Mouse (Mus musculus) left cerebral cortex, postnatal 14 days (tissue): ENCODE data around the gene Sbno1. TPM values are rescaled to one million over a fixed set of nuclear protein-coding genes. Genes with fewer than 3 reads are reported as not detected.
A peak's percentile ranks its signal among the peaks of the same experiment; 100 is the strongest.
"Not testable (repeated sequence)": the region's sequence is repeated elsewhere in the genome, so short reads cannot be mapped to it uniquely, and the experiment has no call there.

ENCODE experiments used
- DNase-seq, 2 experiments: peaks; one replicate each; pipeline ENCODE4 v3.0.0; 2021 to 2022; ENCODE audit warnings: low spot score in 2 of 2, mixed read lengths in 1 of 2
- intact Hi-C: fragments of 180-260 bp; cut with DNase I; formaldehyde crosslinking; loops from one replicate; pipeline ENCODE4 v1.15.1; 2025
- microRNA-seq, 2 experiments: library from miRNA; unstranded; fragments of <30 nt; microRNA quantifications; one replicate each; pipeline ENCODE4 v1.2.0; 2022
- total RNA-seq, 2 experiments: library from RNA; stranded (reverse); gene quantifications; 2 replicates each; pipeline ENCODE4 v1.2.3; 2021

Gene Sbno1
- total RNA-seq, 2 experiments from 2014 or later = 139 to 153 TPM

DNA sequence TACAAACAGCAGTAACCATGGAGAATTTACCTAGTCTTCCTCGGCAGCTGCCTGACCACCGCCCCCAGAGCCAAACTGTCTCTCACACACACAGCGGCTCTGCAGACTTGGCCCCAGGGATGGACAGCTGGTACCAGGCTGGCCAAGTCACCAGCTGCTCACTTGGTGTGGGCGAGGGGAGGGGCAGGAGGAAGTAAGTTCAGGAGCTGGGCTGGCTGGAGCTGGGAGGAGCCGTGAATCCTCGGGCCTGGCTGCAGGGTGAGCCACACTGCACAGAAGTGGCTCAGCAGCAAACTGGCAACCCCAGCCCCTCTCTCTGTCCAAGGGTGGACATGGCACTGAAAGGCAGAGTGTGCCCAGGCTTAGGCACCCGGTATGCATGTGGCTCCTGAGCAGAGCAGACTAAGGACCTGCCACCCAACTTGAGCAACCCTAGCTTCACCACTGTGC is 74.7 kb downstream of the Sbno1 start:
- intact Hi-C loops = no loop called here
- DNase-seq = peak; percentile 70 to 89

DNA sequence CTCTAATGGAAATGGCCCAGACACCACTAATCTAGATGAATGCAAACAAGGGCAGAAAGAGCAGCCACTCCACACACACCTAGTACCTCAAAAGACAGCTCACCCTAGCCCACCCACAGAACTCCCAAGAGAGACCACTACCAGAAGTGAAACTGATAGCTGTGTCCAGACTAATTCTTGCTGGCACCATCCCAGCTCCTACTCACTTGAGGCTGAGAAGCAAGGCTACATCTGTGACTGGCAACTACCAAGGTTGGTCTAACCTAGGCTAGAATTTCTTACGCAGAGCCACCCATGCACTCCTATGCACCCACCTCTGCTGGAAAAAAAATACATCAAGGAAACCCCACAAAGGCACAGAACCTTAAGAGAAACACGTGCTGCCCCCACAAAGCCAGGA is 75.5 kb downstream of the Sbno1 start:
- no peak for DNase-seq
- intact Hi-C loops = no loop called here

DNA sequence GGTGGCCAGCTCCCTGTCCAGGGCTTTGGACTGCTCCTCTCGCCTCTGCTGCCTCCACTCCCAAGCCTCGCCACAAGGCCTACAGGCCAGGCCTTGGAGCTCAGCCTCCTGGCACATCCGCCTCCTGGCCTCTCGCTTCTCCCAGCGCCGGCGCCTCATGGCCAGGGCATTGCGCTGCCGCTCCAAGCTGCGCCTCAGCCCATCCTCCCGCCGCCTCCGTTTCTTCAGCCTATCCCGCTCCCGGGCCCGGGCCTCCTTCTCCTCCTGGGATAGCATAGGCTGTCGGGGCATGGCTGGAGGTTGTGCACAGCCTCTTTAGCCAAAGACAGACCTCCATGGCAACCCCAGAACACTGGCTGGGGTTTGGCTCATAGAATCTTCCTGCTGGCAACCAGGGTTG is 76.6 kb downstream of the Sbno1 start:
- intact Hi-C loops = no loop called here

DNA sequence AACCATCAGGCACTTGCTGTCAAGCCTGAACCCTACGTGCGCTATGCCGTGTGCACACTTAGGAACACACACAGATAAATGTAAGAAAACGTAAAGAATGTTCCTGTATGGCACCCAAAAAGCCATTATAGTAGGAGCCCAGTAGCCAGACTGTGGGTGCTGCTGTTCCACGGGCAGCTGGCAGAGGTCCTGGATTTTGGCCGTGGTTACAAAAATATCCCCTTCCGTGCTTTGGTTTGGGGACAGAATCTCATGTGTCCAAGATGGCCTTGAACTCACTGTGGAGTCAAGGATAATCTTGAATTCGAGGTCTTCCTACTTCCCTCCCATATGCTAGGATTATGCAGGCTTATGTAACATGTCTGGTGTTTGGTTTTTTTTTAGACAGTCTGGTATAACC is 82.9 kb downstream of the Sbno1 start:
- no peak for DNase-seq

More for the DNA sequence above, 76.6 kb downstream of the Sbno1 start:
- no peak for DNase-seq

DNA sequence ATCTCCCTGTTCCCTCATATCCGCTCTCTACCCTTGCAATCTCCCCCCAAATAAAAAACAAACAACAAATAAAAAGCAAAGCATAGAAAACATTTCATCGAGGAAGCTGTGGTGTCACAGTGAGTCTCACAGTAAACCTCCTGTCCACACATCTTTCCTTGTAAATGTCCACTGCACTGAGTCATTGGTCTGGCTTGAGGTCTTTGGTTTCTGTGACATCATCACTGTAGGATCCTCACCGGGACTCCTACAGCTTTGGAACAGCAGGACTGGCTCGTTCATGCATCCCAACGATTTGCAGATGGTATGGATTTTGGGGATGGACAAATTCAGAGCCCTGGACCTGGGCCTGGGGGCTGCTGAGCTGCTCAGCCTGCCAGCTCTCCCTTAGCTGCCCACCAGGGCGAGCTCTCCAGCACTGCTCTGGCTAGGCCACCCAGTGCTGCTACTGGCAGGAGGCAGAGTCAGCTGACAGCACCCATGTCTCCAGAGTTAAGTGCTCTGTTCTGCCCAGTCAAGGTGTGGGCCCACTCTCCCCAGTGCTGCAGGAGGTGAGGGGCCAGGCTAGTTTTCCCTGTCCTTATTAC is 84.0 kb downstream of the Sbno1 start:
- DNase-seq, intact Hi-C loops: not testable (repeated sequence)

More for the DNA sequence above, 82.9 kb downstream of the Sbno1 start:
- intact Hi-C loops = no loop called here

DNA sequence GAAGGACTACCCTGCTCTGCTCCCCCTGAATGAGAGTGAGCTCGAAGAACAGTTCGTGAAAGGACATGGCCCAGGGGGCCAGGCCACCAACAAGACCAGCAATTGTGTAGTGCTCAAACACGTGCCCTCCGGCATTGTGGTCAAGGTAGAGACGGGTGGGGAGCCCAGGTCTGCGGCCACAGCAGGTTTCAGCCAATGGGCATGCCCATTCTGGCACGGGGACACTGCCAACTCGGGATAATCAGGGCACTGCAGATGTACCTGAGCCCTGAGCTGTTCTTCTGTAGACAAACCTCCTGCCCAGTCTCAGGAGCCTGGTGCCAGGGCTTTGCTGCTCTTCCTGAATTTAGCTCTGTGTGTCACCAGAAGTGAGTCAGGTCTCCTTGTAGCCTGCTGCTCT is 87.0 kb downstream of the Sbno1 start:
- intact Hi-C loops = no loop called here
- DNase-seq = no peak

DNA sequence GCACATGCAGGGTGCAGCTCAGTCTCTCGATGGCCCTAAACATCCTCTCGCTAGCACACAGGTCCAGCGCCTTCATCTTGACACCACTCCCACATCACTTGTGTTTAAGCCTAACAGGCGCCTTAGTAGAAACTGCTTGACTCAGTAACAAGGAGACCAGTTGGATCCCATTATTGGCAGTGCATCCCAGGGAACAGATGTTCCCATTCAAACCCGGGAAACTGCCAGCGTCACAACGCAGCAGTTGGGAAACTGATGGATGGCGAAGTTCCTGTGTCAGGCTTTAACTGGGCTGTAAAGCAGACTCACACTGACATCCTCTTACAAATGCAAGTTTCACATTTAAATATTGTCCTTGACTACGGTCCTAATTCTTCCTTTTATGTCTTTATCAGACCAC is 87.9 kb downstream of the Sbno1 start:
- peak; percentile 64 to 67 for DNase-seq
- intact Hi-C loops = no loop called here

DNA sequence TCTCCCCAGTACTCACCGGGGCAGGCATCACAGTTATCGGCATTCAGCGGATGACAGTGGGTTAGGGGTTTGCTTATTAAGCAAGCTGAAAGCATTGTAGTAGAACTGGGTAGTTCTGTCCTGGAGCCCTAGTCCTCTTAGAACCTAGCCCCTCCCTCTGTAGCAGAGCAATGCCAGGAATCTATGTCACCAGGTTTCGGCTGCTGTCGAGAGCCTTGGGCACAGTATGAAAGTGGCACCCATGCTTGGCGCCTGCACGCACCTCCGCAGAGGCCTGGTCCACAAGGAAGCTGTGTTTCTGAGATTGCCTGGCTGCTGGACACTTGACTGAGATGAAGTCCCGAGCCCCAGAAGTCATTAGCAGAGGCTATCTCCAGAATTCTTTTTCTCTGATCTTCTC is 88.7 kb downstream of the Sbno1 start:
- intact Hi-C loops = no loop called here
- no peak for DNase-seq

DNA sequence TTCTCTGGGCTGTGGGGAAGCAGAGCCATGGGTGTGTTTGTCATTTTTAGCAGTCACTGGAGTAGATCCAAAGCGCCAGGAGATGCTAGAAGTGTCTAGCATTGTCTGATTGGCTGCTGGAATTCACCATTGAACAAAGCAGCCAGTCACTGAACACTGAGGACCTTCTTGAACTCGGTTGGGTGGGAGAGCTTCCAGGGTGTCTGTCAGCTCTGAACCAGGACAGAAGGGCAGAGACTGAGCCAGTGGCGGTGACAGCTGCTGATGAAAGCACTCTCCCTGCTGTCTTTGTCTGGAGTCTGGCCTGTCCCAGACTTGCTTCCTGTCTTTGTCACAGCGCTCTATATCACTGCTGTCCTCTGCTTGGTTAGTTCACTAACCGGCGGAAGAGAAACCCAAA is 91.4 kb downstream of the Sbno1 start:
- peak; percentile 63 to 84 for DNase-seq
- intact Hi-C loops = no loop called here

DNA sequence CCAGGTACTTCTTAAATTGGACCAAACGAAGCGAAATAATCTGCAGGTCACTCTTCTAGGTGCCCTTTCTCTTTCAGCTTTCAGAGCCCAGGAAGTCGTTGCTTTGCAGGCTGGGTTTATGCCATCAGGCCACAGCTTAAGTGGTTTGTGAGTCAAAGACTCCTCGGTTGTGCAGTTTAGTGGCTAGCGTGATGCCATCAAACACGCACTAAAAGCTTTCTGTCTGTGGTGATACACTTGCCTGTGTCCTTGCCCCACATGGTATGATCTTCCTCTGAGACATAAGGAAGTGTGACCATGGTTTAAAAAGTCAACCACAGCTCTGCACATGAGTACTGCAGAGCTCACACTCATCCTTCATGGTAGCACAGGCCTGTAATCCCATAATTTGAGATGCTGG is 95.7 kb downstream of the Sbno1 start:
- intact Hi-C loops = no loop called here
- DNase-seq = no peak

DNA sequence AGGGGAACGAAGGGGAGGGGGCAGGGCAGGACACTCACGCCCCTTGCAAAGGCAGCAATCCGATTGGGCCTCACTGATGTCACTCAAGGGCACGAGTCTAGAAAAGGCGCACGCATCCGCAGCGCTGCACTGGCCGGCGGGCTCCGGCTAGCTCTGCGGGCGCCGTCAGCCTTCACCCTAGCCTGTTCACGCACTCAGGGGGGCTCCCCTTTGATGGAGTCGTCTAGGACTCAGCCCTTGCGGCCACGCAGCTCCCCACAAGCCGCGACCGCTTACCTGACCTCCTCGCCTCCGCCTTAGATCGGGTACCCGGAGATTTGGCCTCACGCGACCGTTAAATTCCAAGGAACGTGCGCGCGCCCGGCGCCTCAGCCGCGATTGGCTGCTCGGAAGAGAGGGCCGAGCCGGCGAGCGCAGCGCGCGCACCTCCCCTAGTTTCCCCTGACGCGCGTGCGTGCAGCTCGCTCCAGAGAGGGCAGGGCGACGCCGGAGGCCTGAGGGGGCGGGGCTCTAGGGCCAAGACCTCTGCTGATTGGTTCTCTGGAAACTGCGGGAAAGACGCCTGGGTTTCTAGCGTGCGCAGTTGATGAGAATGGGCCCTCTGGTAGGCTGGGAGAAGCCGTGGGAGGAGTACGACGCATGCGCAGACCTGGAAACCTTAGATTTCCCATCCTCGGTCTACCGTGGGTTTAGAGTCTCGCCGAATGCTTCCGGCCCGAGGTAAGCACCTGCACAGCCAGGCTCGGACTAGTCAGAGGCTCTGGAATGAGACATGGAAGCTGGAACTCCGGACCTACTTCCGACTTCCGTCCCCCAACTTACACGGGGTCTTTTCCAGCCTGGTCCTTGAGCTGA is 98.1 kb downstream of the Sbno1 start, which contains the start of the genes Mphosph9 and 2810006K23Rik:
Mphosph9 (minus strand) TSS at position 463 of the 855 bp plus-strand sequence.
2810006K23Rik (plus strand) TSS at position 580 of the 855 bp plus-strand sequence.
- DNase-seq = peak; percentile 99 to 100
- intact Hi-C loops = no loop called here

DNA sequence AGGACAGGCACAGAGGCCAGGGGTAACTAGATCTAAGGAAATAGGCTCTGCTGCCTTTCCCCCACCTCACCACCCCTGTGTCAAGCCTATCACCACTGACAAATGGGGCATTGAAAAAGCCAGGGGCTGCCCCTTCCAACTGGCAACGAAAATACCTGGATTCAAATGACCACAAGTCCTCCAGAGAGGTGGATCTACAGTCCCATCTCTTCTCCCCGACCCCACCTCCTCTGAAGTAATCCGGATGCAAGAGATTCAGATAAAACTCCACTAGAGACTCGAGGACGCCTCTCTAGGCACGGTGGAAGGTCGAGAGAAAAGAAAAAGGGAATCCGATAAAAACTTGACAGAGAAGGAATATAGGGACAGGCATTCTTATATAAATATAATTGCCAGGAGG is 99.0 kb downstream of the Sbno1 start:
- intact Hi-C loops = no loop called here
- no peak for DNase-seq

Small RNA genes within 50 kb of the gene (microRNA-seq; reads per million reads assigned to microRNA genes)
- gene Gm27486 = 0.67 to 3.4 reads per million in 2 experiments

Other genes starting within 250 kb of the Sbno1 start
- gene Pitpnm2, start 176.2 kb downstream of the Sbno1 start, total RNA-seq = 100 to 1,000 TPM; 202 to 237 TPM
- gene Mphosph9, start 98.0 kb downstream of the Sbno1 start, total RNA-seq = 10 to 100 TPM; 17.5 to 18.9 TPM
- gene 2810006K23Rik, start 97.9 kb downstream of the Sbno1 start, total RNA-seq = 10 to 100 TPM; 13.7 to 15.2 TPM
- 100 to 1,000 TPM; 125 to 141 TPM for gene Cdk2ap1, start 62.9 kb downstream of the Sbno1 start, total RNA-seq
- gene Kmt5a, start 13.9 kb upstream of the Sbno1 start, total RNA-seq = 10 to 100 TPM; 44.3 to 48.7 TPM
- 10 to 100 TPM; 24.7 to 25.8 TPM for gene Rilpl2, start 52.4 kb upstream of the Sbno1 start, total RNA-seq
- gene Snrnp35, start 57.1 kb upstream of the Sbno1 start, total RNA-seq = 10 to 100 TPM; 20.9 to 24.2 TPM
- 10 to 100 TPM; 42.5 to 57.5 TPM for gene Rilpl1, start 105.4 kb upstream of the Sbno1 start, total RNA-seq
- 100 to 1,000 TPM; 103 to 104 TPM for gene Tmed2, start 114.7 kb upstream of the Sbno1 start, total RNA-seq
- 10 to 100 TPM; 20.5 to 26.3 TPM for gene Ddx55, start 126.9 kb upstream of the Sbno1 start, total RNA-seq
- 10 to 100 TPM; 41.7 to 42.0 TPM for gene Eif2b1, start 153.1 kb upstream of the Sbno1 start, total RNA-seq
- gene Gtf2h3, start 153.1 kb upstream of the Sbno1 start, total RNA-seq = 10 to 100 TPM; 26.2 to 30.8 TPM
- gene Atp6v0a2, start 202.6 kb upstream of the Sbno1 start, total RNA-seq = 10 to 100 TPM; 54.6 to 56.1 TPM